Mouse (Mus musculus) neutrophil, adult 5-6 weeks (primary cell): ENCODE data around the gene Zfp740. TPM values are rescaled to one million over a fixed set of nuclear protein-coding genes. Genes with fewer than 3 reads are reported as not detected.

Experiments
- ATAC-seq: fragments of 151-379, 151-347 bp; 2 replicates; pipeline ENCODE4 v1.8.0; 2017; ENCODE audit warnings: mild to moderate bottlenecking, moderate TSS enrichment; ENCODE audit not compliant: insufficient number of reproducible peaks, poor library complexity, low FRiP score, severe bottlenecking; ENCODE audit errors: extremely low read depth
- total RNA-seq: library from RNA; stranded (forward); fragments of 200-1000 nt; gene quantifications from 2 replicates; pipeline ENCODE4 v1.2.3, GENCODE M21; 2017

The Zfp740 gene
- total RNA-seq, 1 experiment from 2014 or later = 118 TPM

DNA sequence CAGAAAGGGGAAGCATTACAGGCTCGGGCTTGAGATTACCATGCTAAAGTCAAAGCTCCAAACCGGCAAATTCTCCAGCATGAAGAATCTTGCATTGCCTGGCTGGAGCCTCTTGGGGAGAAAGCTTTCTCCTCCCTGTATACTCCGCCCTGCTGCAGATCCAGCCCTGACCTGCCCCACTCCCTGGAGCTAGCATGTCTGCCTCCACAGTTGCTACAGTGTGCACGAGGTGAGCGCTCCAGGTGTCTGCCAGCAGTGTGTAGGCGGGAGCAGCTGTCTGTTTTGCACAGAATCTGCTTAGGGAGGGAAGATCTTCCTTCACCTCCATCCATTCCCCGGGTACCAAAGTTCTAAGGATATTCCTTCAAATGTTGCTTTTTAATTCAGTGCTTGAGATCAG lies 59.5 kb downstream of the Zfp740 start:
- no peak for ATAC-seq

DNA sequence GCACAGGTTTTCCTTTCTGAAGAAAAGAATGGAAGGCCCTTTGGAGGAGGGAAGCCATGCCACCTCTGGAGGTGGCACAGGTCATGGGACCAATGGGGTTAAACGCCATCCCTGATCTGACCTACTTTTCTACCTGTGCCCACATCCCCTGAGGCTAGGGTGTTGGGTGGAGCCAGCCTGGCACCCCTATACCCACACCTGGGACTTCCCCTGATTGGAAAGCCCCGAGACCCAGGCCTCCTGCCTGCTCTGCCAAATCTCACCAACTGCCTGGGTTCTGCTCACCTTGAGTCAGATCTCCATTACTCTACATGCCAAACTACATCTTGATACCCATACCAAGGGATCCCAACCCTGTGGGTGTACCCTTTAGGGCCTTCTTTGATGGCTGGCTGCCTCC lies 60.0 kb downstream of the Zfp740 start:
- ATAC-seq = no peak

Other genes starting within 250 kb of the Zfp740 start
- not detected in 2 replicates for gene Krt78, start 249.0 kb upstream of the Zfp740 start, total RNA-seq
- not detected in 2 replicates for gene Krt8, start 198.8 kb upstream of the Zfp740 start, total RNA-seq
- 0.37 and 1.0 TPM in 2 replicates for gene Krt18, start 175.1 kb upstream of the Zfp740 start, total RNA-seq
- gene Eif4b, start 129.5 kb upstream of the Zfp740 start, total RNA-seq = 186 and 190 TPM in 2 replicates
- 0.70 TPM in 1 of 2 replicates, not detected in the other for gene Tns2, start 102.8 kb upstream of the Zfp740 start, total RNA-seq
- gene Spryd3, start 67.0 kb upstream of the Zfp740 start, total RNA-seq = 47.0 and 56.1 TPM in 2 replicates
- gene Igfbp6, start 58.9 kb upstream of the Zfp740 start, total RNA-seq = 4.7 and 6.5 TPM in 2 replicates
- gene Soat2, start 52.7 kb upstream of the Zfp740 start, total RNA-seq = 13.3 and 14.4 TPM in 2 replicates
- gene Csad, start 1.5 kb downstream of the Zfp740 start, total RNA-seq = 47.6 and 56.0 TPM in 2 replicates
- 338 and 351 TPM in 2 replicates for gene Itgb7, start 28.7 kb downstream of the Zfp740 start, total RNA-seq
- 28.2 and 38.3 TPM in 2 replicates for gene Rarg, start 54.3 kb downstream of the Zfp740 start, total RNA-seq
- 0.49 TPM in 1 of 2 replicates, not detected in the other for gene Gm9918, start 67.3 kb downstream of the Zfp740 start, total RNA-seq
- 21.6 and 22.6 TPM in 2 replicates for gene Mfsd5, start 76.2 kb downstream of the Zfp740 start, total RNA-seq
- gene Espl1, start 93.0 kb downstream of the Zfp740 start, total RNA-seq = 1.2 and 6.1 TPM in 2 replicates
- gene Pfdn5, start 122.9 kb downstream of the Zfp740 start, total RNA-seq = 495 and 562 TPM in 2 replicates
- gene Myg1, start 128.5 kb downstream of the Zfp740 start, total RNA-seq = 44.2 and 56.0 TPM in 2 replicates
- 46.0 and 50.6 TPM in 2 replicates for gene Aaas, start 147.5 kb downstream of the Zfp740 start, total RNA-seq
- not detected in 2 replicates for gene Sp7, start 163.9 kb downstream of the Zfp740 start, total RNA-seq
- gene Sp1, start 202.9 kb downstream of the Zfp740 start, total RNA-seq = 105 and 109 TPM in 2 replicates
- gene Amhr2, start 242.1 kb downstream of the Zfp740 start, total RNA-seq = 0.74 and 1.2 TPM in 2 replicates